Mouse (Mus musculus) forebrain, embryonic 12.5 days (tissue): Measurements from ENCODE around the gene Atg4d. TPM values are rescaled to one million over a fixed set of nuclear protein-coding genes. Genes with fewer than 3 reads are reported as not detected.
A peak's percentile ranks its signal among the peaks of the same experiment; 100 is the strongest.
"Not testable (repeated sequence)": the region's sequence is repeated elsewhere in the genome, so short reads cannot be mapped to it uniquely, and the experiment has no call there.

Experiments
- ATAC-seq: fragments of 200-750 bp; cut with Nextera tagmentation; 2 replicates; pipeline ENCODE4 v1.8.0; 2017; ENCODE audit warnings: moderate TSS enrichment; ENCODE audit not compliant: low FRiP score
- H3K27ac ChIP-seq: fragments of 300-500 bp; sonication (generic); 2 replicates; pipeline ENCODE4 v1.5.1; 2016; ENCODE audit warnings: mild to moderate bottlenecking
- H3K27me3 ChIP-seq: fragments of 300-500 bp; sonication (generic); 2 replicates; pipeline ENCODE4 v1.6.1; 2016; ENCODE audit warnings: mild to moderate bottlenecking
- H3K36me3 ChIP-seq: fragments of 300-500 bp; sonication (generic); replicated peaks from 2 replicates; pipeline ENCODE4 v1.6.1; 2016; ENCODE audit warnings: mild to moderate bottlenecking
- H3K4me1 ChIP-seq: fragments of 300-500 bp; sonication (generic); 2 replicates; pipeline ENCODE4 v1.6.1; 2016
- H3K4me2 ChIP-seq: fragments of 300-500 bp; sonication (generic); 2 replicates; pipeline ENCODE4 v1.6.1; 2016; ENCODE audit warnings: mild to moderate bottlenecking, moderate library complexity
- H3K4me3 ChIP-seq: fragments of 300-500 bp; sonication (generic); replicated peaks from 2 replicates; pipeline ENCODE4 v1.5.1; 2016; ENCODE audit warnings: mild to moderate bottlenecking
- H3K9ac ChIP-seq: fragments of 300-500 bp; sonication (generic); 2 replicates; pipeline ENCODE4 v1.6.1; 2016; ENCODE audit warnings: mild to moderate bottlenecking
- H3K9me3 ChIP-seq: fragments of 300-500 bp; sonication (generic); 2 replicates; pipeline ENCODE4 v1.6.1; 2016
- WGBS: fragments of 180-500 bp; shearing (Covaris S2); methylation state at CpG from one replicate; pipeline ENCODE4 v1.1.7; 2016; 5-methylcytosine and 5-hydroxymethylcytosine counted together
- polyA plus RNA-seq: library from polyadenylated mRNA; unstranded; fragments of >200 nt; fragmentation: Nextera tagmentation; extraction: Ambion mirVana; gene quantifications from 2 replicates; pipeline ENCODE4 v1.2.1, GENCODE M21; 2016

The Atg4d gene
- polyA plus RNA-seq, 1 experiment from 2014 or later: 47.4 TPM

GRCm38 (mm10) chr9:21320619-21321512 is 55.8 kb downstream of the Atg4d start, which contains the start of gene Slc44a2:
Gene Slc44a2, plus strand, starts transcription at chr9:21320698.
- Histone ChIP-seq H3K4me3 (peak within 1 kb of the TSS; percentile 70), H3K27ac (peak within 1 kb of the TSS; percentile 53), H3K36me3 (no peaks in the 10 kb centered on the region), H3K9me3 (no peaks in the 10 kb centered on the region), H3K9ac (peak within 1 kb of the TSS; percentile 75), H3K4me1 (peaks cover 15% of the 10 kb centered on the region), H3K27me3 (no peaks in the 10 kb centered on the region), H3K4me2 (peak within 1 kb of the TSS; percentile 89)
- 1% methylated on average over 52 of the region's 52 CpGs for WGBS
- peak; percentile 95 for ATAC-seq

- peak overlapping the region; percentile 75 for H3K9ac ChIP-seq
- H3K27me3 ChIP-seq: no peaks in the 10 kb centered on the region
- H3K9me3 ChIP-seq: no peaks in the 10 kb centered on the region
- 15% methylated on average over 6 of the region's 6 CpGs for WGBS
- H3K4me3 ChIP-seq: peak overlapping the region; percentile 70
- 0 out of 2 replicates have a peak, but pooled peaks cover under 1% of the 10 kb centered on the region for H3K36me3 ChIP-seq
- ATAC-seq: no peak
- peaks cover 15% of the 10 kb centered on the region for H3K4me1 ChIP-seq
- H3K4me2 ChIP-seq: peak overlapping the region; percentile 89
- H3K27ac ChIP-seq: no peak overlapping the region
Observed at GRCm38 (mm10) chr9:21321513-21321835, 56.4 kb downstream of the Atg4d start.

- no peak overlapping the region for H3K27ac ChIP-seq
- no peak for ATAC-seq
- H3K36me3 ChIP-seq: 0 out of 2 replicates have a peak, but pooled peaks cover 3% of the 10 kb centered on the region
- H3K9me3 ChIP-seq: no peaks in the 10 kb centered on the region
- peak overlapping the region; percentile 70; the same call in 1 of the 2 replicates for H3K4me3 ChIP-seq
- H3K9ac ChIP-seq: peak overlapping the region; percentile 75; the same call in 1 of the 2 replicates
- H3K27me3 ChIP-seq: no peaks in the 10 kb centered on the region
- peak overlapping the region; percentile 89 for H3K4me2 ChIP-seq
- WGBS: 80% methylated on average over 19 of the region's 19 CpGs
- H3K4me1 ChIP-seq: peaks cover 15% of the 10 kb centered on the region
Observed at GRCm38 (mm10) chr9:21322211-21322916, 57.3 kb downstream of the Atg4d start.

- H3K27ac ChIP-seq, H3K27me3 ChIP-seq, H3K9me3 ChIP-seq, ATAC-seq, H3K4me3 ChIP-seq, H3K9ac ChIP-seq, H3K36me3 ChIP-seq, H3K4me2 ChIP-seq: not testable (repeated sequence)
- H3K4me1 ChIP-seq: peaks cover 15% of the 10 kb centered on the region
- 93% methylated on average over 8 of the region's 8 CpGs for WGBS
Observed at GRCm38 (mm10) chr9:21322917-21323297, 57.8 kb downstream of the Atg4d start.

GRCm38 (mm10) chr9:21324269-21324668 is 59.2 kb downstream of the Atg4d start:
- WGBS: 94% methylated on average over 11 of the region's 11 CpGs
- Histone ChIP-seq H3K27ac (no peak overlapping the region), H3K4me2 (no peak overlapping the region), H3K9me3 (no peaks in the 10 kb centered on the region), H3K36me3 (0 out of 2 replicates have a peak, but pooled peaks cover 3% of the 10 kb centered on the region), H3K27me3 (no peaks in the 10 kb centered on the region), H3K4me3 (no peak overlapping the region), H3K4me1 (peaks cover 15% of the 10 kb centered on the region), H3K9ac (no peak overlapping the region)
- ATAC-seq: no peak

Other genes starting within 250 kb of the Atg4d start
- gene Icam1, start 249.3 kb upstream of the Atg4d start, polyA plus RNA-seq: 3.7 and 3.8 TPM in 2 replicates
- 1.5 and 1.9 TPM in 2 replicates for gene Icam4, start 235.9 kb upstream of the Atg4d start, polyA plus RNA-seq
- 0.13 TPM in 2 replicates for gene Icam5, start 233.2 kb upstream of the Atg4d start, polyA plus RNA-seq
- gene Zglp1, start 198.2 kb upstream of the Atg4d start, polyA plus RNA-seq: 0.79 and 2.7 TPM in 2 replicates
- 0.51 and 2.2 TPM in 2 replicates for gene Gm49373, start 192.2 kb upstream of the Atg4d start, polyA plus RNA-seq
- 37.6 and 42.6 TPM in 2 replicates for gene Fdx1l, start 191.7 kb upstream of the Atg4d start, polyA plus RNA-seq
- gene Gm38431, start 173.3 kb upstream of the Atg4d start, polyA plus RNA-seq: 2.0 and 2.8 TPM in 2 replicates
- gene Raver1, start 173.3 kb upstream of the Atg4d start, polyA plus RNA-seq: 74.2 and 82.7 TPM in 2 replicates
- 12.8 TPM in 2 replicates for gene Tyk2, start 134.1 kb upstream of the Atg4d start, polyA plus RNA-seq
- 260 and 272 TPM in 2 replicates for gene Cdc37, start 115.3 kb upstream of the Atg4d start, polyA plus RNA-seq
- gene Pde4a, start 99.6 kb upstream of the Atg4d start, polyA plus RNA-seq: 12.8 and 14.5 TPM in 2 replicates
- gene Keap1, start 25.9 kb upstream of the Atg4d start, polyA plus RNA-seq: 47.5 and 49.6 TPM in 2 replicates
- 0.33 and 0.38 TPM in 2 replicates for gene S1pr5, start 16.9 kb upstream of the Atg4d start, polyA plus RNA-seq
- 19.5 and 20.8 TPM in 2 replicates for gene Kri1, start 22.7 kb downstream of the Atg4d start, polyA plus RNA-seq
- 70.6 and 74.5 TPM in 2 replicates for gene Cdkn2d, start 26.1 kb downstream of the Atg4d start, polyA plus RNA-seq
- 3.3 TPM in 2 replicates for gene Ap1m2, start 47.0 kb downstream of the Atg4d start, polyA plus RNA-seq
- 76.9 and 80.1 TPM in 2 replicates for gene Slc44a2, start 55.4 kb downstream of the Atg4d start, polyA plus RNA-seq
- 335 and 363 TPM in 2 replicates for gene Ilf3, start 102.6 kb downstream of the Atg4d start, polyA plus RNA-seq
- gene Qtrt1, start 146.5 kb downstream of the Atg4d start, polyA plus RNA-seq: 43.5 and 50.8 TPM in 2 replicates
- gene Dnm2, start 159.6 kb downstream of the Atg4d start, polyA plus RNA-seq: 73.8 and 78.4 TPM in 2 replicates
- 68.0 and 68.2 TPM in 2 replicates for gene Tmed1, start 245.0 kb downstream of the Atg4d start, polyA plus RNA-seq